Mouse (Mus musculus) left cerebral cortex, postnatal 36 days (tissue): ENCODE data around the gene Enpp6. TPM values are rescaled to one million over a fixed set of nuclear protein-coding genes. Genes with fewer than 3 reads are reported as not detected.

ENCODE experiments used
- DNase-seq, 2 experiments: peaks; one replicate each; pipeline ENCODE4 v3.0.0; 2021 to 2022; ENCODE audit warnings: low spot score in 2 of 2, mixed read lengths in 1 of 2
- intact Hi-C: fragments of 180-260 bp; cut with DNase I; formaldehyde crosslinking; loops from one replicate; pipeline ENCODE4 v1.15.1; 2025
- total RNA-seq, 2 experiments: library from RNA; stranded (reverse); gene quantifications; 2 replicates each; pipeline ENCODE4 v1.2.3; 2021

The Enpp6 gene
- total RNA-seq, 2 experiments from 2014 or later = 7.3 to 8.6 TPM

DNA sequence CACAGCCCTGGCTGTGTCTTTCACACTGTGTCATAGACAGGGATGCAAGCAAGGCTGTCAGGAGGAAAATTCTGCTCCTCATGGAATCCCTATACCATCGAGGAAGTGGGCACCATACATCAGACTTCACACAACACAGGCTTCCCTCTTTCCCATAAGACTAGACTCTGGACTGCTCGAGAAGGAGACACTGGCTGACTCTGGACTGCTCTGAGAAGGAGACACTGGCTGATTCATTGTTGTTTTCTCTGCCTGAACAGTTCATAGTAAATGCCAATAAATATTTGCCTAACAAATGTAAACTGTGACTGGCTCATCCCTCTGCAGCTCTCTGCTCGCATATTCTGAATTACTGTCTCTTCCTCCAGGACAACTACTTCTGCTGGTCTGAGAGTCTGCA, 66.0 kb downstream of the Enpp6 start:
- intact Hi-C loops = no loop called here
- DNase-seq = no peak

DNA sequence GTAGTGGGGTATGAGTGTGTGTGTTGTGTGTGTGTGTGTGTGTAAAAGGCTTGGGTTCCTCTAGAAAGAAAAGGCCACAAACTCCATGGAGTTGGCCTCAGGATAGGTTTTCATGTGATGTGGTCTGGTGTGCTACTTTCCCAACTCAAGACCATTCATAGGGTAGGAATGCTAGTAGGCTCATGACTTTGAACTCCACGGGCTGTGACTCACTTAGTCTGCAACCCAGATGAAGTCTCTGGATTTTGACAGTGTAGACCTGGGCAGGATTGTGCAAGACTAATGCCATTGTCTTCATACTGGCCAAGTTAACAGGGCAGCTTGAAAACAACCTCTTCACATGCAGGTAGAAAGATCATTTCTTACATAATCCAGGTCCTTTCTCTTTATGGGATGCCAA, 69.4 kb downstream of the Enpp6 start:
- DNase-seq = no peak
- intact Hi-C loops = no loop called here

DNA sequence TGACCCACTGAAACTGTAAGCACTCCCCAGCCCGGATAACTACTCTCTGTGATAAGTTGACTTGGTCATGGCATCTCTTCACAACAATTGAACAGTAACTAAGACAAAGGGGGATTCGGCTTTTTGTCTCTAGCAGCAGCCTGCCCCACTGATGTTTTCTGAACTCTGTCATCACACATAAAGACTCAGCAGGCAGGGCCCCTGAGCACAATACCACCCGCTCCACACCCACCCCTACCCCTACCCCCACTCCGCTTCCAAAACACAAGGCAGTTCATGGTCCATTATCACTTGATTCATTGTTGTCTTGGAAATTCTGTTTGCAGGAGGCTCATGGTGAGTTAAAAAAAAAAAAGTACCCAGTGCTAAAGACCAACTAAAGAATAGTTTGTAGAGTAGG, 71.8 kb downstream of the Enpp6 start:
- intact Hi-C loops = no loop called here
- no peak for DNase-seq

DNA sequence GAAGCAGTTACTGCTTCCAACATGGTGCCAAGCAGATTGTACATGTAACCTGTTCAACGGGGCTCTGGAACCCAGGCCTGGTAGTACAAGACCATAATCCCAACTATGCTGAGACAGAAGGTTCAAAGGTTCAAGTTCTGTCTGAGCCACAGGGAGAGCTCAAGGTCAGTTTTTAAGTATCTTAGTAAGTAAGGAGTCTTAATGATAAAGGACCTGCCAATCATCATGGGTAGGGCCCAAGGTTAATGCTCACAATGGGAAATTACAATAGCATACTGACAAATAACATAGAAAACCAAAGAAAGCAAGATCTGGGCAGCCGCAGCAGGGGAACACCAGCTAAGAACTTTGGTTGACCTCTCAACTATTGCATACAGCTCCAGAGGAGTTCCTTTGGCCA, 72.3 kb downstream of the Enpp6 start:
- intact Hi-C loops = no loop called here
- no peak for DNase-seq

DNA sequence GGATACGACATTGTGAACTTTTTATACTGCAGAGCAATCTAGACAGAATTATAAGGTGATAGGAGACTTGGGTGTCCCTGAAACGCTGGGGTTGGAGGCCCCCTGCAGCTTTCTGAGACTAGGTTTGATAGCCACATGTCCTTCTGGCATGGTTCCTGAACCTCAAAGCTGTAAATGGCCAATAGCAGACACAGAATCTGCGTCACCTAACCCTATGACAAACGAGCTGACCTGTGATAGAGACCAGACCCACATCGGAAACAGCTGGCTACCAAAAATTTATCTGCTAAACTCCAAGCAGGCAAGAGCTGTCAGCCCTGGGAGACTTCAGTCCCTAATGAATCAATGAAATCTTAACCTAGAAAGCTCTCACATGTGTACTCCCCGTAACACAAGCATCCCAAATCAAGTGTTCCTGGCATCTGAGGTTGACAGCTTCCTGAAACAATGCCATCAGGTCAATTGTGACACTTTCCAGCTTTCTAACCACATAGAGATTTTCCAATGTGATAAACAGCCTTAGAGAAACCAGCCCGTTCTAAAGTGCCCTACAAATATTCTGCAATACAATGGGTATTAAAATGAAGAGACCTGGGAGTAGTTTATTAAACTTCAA, 74.5 kb downstream of the Enpp6 start:
- intact Hi-C loops = no loop called here
- DNase-seq = no peak

DNA sequence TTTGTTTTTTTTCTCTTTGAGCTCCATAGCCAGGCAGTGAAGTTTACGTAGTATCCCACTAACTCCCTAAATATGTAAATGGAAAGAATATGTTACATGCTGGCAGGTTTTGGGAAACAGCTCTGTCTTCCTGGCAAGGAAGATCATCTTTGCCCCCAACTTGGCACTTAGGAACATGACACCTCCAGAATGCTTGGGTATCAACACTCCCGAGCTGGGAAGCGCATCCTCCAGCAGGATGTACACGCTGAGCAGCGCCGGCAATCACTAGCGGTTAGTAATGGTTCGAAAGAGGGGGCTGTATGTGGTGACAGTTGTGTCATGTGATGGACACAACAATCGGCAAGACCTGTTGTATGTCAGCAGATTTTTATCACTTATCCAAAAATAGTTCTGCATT, 80.4 kb downstream of the Enpp6 start:
- intact Hi-C loops = no loop called here
- no peak for DNase-seq

DNA sequence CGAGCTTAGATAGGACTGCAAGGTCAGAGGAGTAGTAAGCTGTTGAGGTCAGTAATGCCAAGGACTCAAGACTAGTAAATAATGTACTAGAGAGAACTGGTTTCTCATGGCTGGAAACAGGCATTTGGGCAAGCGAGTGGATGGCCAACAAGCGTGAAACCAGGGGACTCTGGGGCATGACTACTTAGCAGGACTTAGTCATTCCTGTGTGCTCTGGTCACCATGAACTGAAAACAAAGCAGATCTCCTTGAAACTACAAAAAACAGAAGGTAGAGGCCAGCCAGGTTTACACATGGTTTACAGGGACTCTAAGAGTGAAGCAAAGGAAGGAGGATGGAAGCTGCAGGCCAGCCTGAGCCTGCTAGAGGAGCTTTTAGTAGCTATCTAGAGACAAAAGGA, 82.9 kb downstream of the Enpp6 start:
- DNase-seq = no peak
- intact Hi-C loops = no loop called here

DNA sequence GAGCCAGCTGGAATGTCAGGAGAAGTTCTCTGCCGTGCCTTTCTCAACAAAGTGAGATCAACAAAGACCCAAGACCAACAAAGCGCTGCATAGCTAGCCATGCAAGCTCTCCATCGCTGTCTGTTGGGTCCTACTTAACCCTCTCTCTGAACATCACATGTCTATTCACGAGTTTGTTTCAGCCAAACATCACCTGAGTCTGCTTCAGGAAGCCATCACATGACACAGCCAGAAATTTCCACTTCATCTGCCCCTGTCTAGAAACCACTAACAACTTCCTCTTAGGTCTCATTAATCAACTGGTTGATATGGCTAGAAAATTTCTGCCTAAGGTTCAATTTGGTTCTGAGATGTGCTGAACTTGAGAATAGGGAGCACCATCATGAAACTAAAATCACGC, 85.3 kb downstream of the Enpp6 start:
- intact Hi-C loops = no loop called here
- DNase-seq = no peak

DNA sequence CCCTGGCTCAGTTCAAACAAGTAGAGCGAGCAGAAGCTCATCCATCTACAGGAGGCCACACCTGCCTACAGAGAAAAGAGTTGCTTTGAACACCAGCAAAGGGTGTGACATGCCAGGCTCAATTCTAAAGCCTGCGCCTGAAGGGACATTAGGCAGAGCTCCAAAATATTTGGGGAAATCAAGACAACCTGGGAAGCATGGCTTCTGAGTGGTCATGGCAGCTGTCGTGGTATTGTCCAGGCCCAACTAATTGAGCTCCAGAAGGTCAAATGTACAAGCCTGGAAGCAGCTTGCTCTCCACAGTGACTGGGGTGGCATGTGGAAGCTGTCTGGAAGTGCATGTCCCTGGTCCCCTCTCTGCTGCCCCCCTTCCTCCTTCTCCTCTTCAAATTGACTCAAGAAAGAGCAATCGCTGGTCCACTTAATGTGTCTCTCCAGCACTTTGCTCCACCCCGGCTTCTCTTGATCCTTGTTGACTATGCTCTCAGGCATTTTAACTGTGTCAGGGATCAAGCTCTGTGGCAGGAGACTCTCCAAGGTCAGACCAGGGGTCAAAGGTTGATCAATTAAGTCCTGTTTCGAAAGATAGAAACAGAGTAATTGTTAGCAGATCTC, 89.4 kb downstream of the Enpp6 start:
- DNase-seq = no peak
- intact Hi-C loops = no loop called here

DNA sequence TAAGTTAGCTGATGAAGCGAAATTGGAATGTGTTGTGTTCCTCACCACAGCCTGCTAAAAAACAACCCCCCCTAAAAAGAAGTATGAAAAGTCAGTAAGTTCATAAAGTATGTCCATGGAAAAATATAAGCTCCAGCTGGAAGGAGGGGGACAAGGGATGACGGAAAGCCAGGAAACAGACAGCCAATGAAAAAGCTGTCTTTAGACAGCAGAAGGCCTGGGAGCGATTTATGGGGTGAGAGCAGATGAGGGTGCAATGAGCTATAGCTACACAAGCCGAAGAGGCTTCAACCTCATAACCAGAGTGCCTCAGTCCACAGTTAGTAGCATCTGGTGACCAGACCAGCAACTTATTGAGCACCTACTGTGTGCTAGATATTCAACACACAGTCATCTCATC, 93.3 kb downstream of the Enpp6 start:
- no peak for DNase-seq
- intact Hi-C loops = no loop called here

DNA sequence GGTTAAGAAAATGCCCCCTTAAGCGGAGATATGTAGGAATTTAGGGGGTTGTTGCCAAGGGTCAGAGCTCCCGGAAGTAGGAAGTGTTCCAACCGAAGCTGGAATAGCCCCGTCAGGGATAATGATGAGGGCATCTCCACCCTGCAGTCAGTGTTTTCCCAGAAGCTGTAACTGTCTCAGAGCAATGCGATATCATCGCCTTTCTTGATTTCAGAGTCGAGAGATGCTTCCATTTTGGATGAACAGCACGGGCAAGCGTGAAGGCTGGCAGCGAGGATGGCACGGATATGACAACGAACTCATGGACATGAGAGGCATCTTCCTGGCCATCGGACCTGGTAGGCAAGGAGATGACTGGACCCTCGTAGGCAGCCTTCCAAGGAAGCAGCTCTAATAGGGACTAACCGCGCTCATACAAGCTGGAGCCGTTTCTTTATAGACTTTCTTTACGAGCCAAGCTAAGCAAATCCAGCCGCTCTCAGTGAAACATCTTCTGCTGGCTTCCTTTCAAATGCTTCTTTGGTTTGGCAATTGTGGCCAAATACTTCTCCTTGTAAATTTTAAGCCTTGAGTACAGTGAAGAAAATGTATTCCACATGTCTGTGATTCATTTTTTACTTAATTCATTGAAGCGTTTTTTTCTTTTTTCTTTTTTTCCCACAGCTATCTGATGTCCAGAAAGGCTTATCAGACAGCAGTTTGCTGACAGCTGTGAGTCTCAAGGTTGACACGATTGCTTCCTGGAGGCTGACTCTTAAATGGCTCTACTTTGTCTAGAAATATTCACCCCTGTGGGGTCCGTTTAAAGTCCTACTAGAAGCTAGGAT, 95.7 kb downstream of the Enpp6 start:
- intact Hi-C loops = no loop called here
- peak; percentile 16 to 19 for DNase-seq

DNA sequence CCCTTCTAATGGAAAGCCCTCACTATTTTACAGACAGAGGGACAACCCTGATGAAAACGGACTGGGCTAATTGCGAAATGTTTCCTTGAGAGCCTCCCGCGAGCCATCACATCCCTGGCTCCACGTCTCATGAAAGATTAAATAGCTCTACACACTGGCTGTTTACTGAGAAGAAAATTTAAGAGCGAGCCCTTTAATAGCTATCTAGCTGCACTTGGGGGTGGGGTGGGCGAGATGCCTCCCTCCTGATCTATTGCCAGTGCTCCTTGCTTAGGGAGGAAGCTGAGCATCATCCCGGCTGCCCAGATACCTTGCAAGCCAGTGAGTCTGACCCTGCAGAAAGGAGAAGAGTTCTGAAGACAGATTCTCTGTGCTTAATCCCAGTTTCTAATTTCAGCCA, 103.3 kb downstream of the Enpp6 start:
- intact Hi-C loops = no loop called here
- no peak for DNase-seq

DNA sequence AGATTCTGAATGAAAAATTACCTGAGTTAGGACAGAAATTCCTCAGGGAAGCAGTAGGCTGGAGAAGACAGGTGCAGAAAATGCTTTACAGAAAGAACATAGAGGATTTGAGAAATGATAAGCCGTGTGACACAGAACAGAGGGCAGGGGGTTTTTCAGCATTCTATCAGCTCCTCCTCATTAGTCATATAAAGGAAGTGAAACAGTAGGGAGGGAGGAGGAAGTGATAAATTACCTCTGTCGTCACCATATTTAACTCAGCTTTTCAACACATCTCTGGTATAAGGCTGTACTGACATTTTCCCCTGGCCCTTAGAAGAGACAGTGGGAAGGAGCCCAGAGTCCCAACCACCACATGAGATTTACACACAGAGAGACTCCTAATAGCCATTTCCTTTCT, 118.9 kb downstream of the Enpp6 start:
- intact Hi-C loops = no loop called here
- no peak for DNase-seq

DNA sequence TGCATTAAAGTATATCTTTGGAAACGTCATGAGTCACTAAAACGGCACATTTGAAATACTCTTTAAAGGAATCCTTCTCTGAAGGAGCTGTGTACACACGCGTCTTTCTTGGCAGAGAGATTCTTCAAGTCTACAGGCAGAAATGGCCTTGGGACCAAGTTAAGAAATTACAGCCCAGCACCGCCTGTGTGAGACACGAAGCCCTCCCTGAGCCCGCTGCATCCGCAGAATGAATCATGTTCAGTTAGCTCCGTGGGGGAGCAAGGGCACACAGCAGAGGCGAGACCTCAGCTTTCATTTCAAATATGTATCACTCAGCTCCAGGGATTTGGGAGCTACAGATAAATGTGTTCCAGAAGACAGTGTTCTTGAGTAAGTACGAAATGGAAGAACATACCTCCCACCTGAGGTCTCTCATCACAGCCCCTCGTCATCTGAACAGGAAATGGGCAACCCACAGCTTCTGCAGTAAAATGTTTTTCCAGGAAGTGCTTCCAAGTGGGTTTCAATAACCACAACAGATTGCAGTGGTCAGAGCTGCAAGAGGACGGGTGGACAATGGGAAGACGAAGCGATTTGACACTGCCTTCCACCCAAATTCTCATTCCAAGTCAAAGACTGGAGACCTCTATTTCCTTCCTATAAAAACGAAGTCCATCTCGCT, 127.6 kb downstream of the Enpp6 start:
- peak; percentile 6 for DNase-seq
- intact Hi-C loops = no loop called here

DNA sequence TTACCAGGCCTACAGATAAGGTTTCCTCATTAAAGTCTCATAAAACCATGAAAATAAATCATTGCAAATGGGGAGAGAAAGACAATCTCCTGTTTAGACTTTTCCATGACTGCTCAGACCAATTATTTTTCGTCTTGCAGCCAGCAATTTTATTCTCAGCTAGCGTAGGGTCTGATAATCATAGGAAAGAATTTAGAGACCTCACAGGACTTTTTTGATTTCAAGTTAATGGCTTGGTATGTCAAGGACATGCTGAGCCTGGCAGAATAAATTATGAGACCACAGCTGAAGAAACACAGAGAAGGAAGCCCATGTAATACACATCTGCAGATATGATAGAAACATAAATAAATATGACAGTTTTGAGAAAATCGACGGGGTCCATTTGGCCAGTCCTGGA, 130.6 kb downstream of the Enpp6 start:
- DNase-seq = no peak
- intact Hi-C loops = no loop called here

DNA sequence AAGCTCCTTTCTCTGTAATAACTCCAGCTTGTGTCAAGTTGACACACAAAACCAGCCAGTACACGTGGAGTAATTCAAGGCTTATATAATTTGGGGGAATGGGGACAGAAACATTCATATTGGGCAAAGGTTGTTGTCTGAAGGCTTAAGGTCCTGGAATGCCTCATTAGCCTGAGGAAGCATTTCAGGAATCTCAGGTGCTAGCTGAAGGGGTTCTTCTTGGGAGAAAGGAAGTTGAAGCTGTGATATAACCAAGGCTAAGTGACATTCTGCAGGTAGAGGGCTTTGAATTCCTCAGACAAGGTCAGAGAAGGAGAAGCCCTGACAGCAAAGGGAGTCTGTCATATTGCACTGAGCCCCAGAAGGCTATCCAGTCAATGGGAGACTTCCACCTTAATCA, 133.2 kb downstream of the Enpp6 start:
- no peak for DNase-seq
- intact Hi-C loops = no loop called here

DNA sequence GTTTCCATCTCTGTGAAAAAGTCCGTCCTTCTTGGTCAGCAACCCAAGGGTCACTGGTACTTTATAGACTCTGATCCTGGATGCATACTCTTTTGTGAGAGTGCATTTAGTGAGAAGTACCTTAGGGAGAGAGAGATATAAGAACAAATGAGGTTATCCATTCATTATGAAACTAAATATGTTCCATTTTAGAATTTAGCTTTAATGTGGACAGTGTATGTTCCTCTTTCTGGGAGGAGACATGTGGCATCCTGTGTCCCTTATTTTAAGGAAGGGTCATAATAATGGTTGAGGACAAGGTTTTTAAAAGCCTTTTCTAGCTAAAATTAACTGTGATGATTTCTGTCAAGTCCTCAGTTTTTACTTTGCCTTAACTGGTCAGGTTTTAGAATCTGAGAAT, 142.2 kb downstream of the Enpp6 start:
- no peak for DNase-seq
- intact Hi-C loops = no loop called here

DNA sequence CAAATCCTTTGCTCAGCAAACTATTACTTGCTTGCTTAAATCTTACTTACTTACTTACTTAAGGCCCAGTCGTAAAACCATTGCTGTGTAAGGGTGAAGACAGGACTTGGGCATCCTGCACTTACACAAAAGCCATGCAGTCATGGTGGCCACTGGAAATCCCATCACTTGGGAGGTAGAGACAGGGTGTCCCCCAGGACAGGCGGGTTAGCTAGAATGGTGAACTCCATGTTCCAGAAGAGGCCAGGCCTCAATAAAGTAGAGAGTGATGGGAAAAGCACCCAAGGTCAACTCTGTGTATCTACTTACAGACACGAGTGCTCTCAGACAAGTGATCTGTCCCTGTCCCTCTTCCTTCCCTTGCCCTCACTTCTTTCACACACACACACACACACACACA, 146.7 kb downstream of the Enpp6 start:
- DNase-seq = no peak
- intact Hi-C loops = no loop called here

DNA sequence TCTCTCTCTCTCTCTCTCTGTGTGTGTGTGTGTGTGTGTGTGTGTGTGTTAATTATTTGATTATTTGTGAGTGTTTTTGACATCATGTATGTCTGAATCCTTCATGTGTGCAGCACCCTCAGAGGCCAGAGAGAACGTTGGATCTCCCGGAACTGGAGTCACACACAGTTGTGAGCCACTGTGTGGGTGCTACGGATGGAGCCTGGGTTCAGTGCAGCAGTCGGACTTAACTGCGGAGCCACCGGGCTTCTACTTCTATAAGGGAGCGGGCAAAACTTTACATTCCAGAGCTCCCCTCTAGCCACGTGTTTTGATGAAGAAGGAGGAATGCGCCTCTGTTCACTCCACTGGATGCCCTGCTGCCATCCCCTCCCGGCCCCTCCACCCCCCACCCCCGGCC, 148.0 kb downstream of the Enpp6 start:
- intact Hi-C loops = no loop called here
- DNase-seq = no peak

DNA sequence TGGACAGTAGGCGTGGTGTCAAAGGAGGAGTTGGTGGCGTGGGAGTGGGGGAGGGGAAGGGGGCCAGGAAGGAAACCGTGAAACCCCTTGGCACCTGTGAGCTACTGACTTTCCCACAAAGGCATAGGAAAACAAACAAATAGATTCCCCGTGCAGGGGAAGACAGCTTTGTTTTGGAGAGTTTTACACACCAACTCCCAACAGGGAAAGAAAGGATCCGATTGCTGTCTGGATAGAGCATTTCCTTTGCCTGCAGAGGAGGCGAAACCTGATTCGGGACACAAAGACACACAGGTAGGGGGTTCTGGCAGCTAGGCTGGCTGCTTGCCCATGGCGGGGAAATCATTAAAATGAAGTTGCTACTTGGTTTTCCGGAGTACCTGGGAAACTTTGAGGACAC, 148.9 kb downstream of the Enpp6 start:
- DNase-seq = no peak
- intact Hi-C loops = no loop called here

DNA sequence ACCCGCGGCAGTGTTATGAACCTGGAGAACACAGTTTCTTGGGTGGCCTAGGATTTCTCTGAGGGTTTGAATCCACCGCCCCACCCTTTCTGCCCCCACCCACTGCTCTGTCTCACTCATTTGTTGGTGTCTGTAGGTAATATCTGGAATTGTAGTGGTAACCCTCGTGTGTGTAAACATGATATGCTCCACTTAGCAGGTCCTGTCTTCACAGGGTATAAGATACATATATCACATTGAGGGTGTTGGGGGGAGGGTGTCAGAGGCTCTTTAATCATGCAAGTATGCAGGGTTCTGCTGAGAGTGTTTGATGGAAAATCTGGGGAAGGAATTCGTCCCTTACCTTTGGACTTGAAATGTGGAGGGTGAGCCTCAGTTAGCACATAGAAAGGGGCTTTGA, 149.4 kb downstream of the Enpp6 start:
- no peak for DNase-seq

More for the DNA sequence above, 149.4 kb downstream of the Enpp6 start:
- intact Hi-C loops = no loop called here
